Mouse (Mus musculus) limb, embryonic 15.5 days (tissue): ENCODE data around the gene Efemp2. TPM values are rescaled to one million over a fixed set of nuclear protein-coding genes. Genes with fewer than 3 reads are reported as not detected.

ENCODE experiments used
- ATAC-seq: fragments of 200-750 bp; cut with Nextera tagmentation; 2 replicates; pipeline ENCODE4 v1.8.0; 2017; ENCODE audit warnings: low read depth, moderate TSS enrichment; ENCODE audit not compliant: insufficient number of reproducible peaks, low FRiP score, low TSS enrichment
- H3K27ac ChIP-seq: fragments of 300-500 bp; sonication (generic); 2 replicates; pipeline ENCODE4 v1.5.1; 2015; ENCODE audit warnings: moderate library complexity, mild to moderate bottlenecking, inconsistent platforms
- H3K27me3 ChIP-seq: fragments of 300-500 bp; sonication (generic); 2 replicates; pipeline ENCODE4 v1.6.1; 2015; ENCODE audit warnings: inconsistent platforms
- H3K36me3 ChIP-seq: fragments of 300-500 bp; sonication (generic); 2 replicates; pipeline ENCODE4 v1.6.1; 2015; ENCODE audit warnings: inconsistent platforms
- H3K4me1 ChIP-seq: fragments of 300-500 bp; sonication (generic); 2 replicates; pipeline ENCODE4 v1.6.1; 2015; ENCODE audit warnings: inconsistent platforms
- H3K4me2 ChIP-seq: fragments of 300-500 bp; sonication (generic); 2 replicates; pipeline ENCODE4 v1.6.1; 2015; ENCODE audit warnings: mild to moderate bottlenecking, inconsistent platforms
- H3K4me3 ChIP-seq: fragments of 300-500 bp; sonication (generic); 2 replicates; pipeline ENCODE4 v1.5.1; 2015; ENCODE audit warnings: mild to moderate bottlenecking, inconsistent platforms
- H3K9ac ChIP-seq: fragments of 300-500 bp; sonication (generic); 2 replicates; pipeline ENCODE4 v1.6.1; 2015; ENCODE audit warnings: inconsistent platforms
- H3K9me3 ChIP-seq: fragments of 300-500 bp; sonication (generic); 2 replicates; pipeline ENCODE4 v1.6.1; 2016; ENCODE audit warnings: inconsistent platforms
- WGBS: fragments of 180-500 bp; shearing (Covaris S2); methylation state at CpG from one replicate; pipeline ENCODE4 v1.1.7; 2015; 5-methylcytosine and 5-hydroxymethylcytosine counted together
- polyA plus RNA-seq: library from polyadenylated mRNA; unstranded; fragments of >200 nt; fragmentation: Nextera tagmentation; extraction: Ambion mirVana; gene quantifications from 2 replicates; pipeline ENCODE4 v1.2.1, GENCODE M21; 2015

Efemp2 gene
- polyA plus RNA-seq, 1 experiment from 2014 or later, result 221 TPM

GRCm38 (mm10) chr19:5432992-5433852 lies 40.5 kb upstream of the Efemp2 start:
- WGBS, result 3% methylated on average over 16 of the region's 16 CpGs
- no peaks in the 10 kb centered on the region for H3K9me3 ChIP-seq
- H3K4me1 ChIP-seq, result peaks cover 29% of the 10 kb centered on the region
- H3K36me3 ChIP-seq, result peaks cover 3% of the 10 kb centered on the region; the same call in 1 of the 2 replicates
- H3K4me3 ChIP-seq, result peak overlapping the region; percentile 26
- no peaks in the 10 kb centered on the region for H3K27me3 ChIP-seq
- ATAC-seq, result peak; percentile 57; the same call in 1 of the 2 replicates
- peak overlapping the region; percentile 39; the same call in 1 of the 2 replicates for H3K9ac ChIP-seq
- peak overlapping the region; percentile 67 for H3K4me2 ChIP-seq
- peak overlapping the region; percentile 72 for H3K27ac ChIP-seq

GRCm38 (mm10) chr19:5433951-5434350 lies 39.8 kb upstream of the Efemp2 start:
- 61% methylated on average over 7 of the region's 7 CpGs for WGBS
- H3K36me3 ChIP-seq, result no peaks in the 10 kb centered on the region
- H3K9me3 ChIP-seq, result no peaks in the 10 kb centered on the region
- peaks cover 29% of the 10 kb centered on the region for H3K4me1 ChIP-seq
- 0 out of 2 replicates have a peak overlapping the region, but pooled peaks have one; percentile 67 for H3K4me2 ChIP-seq
- no peak overlapping the region for H3K9ac ChIP-seq
- no peak for ATAC-seq
- no peak overlapping the region for H3K4me3 ChIP-seq
- H3K27ac ChIP-seq, result 0 out of 2 replicates have a peak overlapping the region, but pooled peaks have one; percentile 17
- no peaks in the 10 kb centered on the region for H3K27me3 ChIP-seq

- Histone ChIP-seq H3K27ac (no peak overlapping the region), H3K4me1 (peaks cover 22% of the 10 kb centered on the region), H3K9me3 (peaks cover 4% of the 10 kb centered on the region; the same call in 1 of the 2 replicates), H3K9ac (no peak overlapping the region), H3K4me3 (no peak overlapping the region), H3K4me2 (no peak overlapping the region), H3K27me3 (peaks cover 44% of the 10 kb centered on the region), H3K36me3 (no peaks in the 10 kb centered on the region)
- no peak for ATAC-seq
- WGBS, result 58% methylated on average over 9 of the region's 9 CpGs
Measured at GRCm38 (mm10) chr19:5444371-5444908, 29.3 kb upstream of the Efemp2 start.

DNA sequence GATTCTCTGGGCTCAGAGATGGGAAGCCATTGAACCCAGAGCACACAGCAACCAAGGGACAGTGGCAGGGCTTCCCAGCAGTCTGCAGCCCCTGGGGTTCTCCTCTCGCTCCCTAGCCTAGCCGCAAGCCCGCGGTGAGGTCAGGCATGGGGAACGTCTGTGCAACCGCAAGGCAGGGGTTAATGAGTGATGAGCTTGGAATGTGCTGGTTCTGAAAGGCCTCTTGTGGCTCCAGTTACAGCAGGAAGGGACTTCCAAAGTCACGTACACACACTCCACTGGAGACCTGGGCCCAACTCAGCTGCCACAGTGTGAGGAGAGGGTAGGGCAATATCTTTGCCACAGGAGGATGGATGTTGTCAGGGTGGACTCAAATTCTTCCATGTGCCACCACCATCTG lies 28.8 kb upstream of the Efemp2 start:
- no peak for ATAC-seq
- no peak overlapping the region for H3K27ac ChIP-seq
- no peak overlapping the region for H3K4me2 ChIP-seq
- no peak overlapping the region for H3K4me3 ChIP-seq
- H3K4me1 ChIP-seq, result peaks cover 22% of the 10 kb centered on the region
- WGBS, result 41% methylated on average over 7 of the region's 7 CpGs
- H3K9ac ChIP-seq, result no peak overlapping the region
- H3K36me3 ChIP-seq, result no peaks in the 10 kb centered on the region
- H3K9me3 ChIP-seq, result peaks cover 4% of the 10 kb centered on the region; the same call in 1 of the 2 replicates
- H3K27me3 ChIP-seq, result peaks cover 49% of the 10 kb centered on the region

DNA sequence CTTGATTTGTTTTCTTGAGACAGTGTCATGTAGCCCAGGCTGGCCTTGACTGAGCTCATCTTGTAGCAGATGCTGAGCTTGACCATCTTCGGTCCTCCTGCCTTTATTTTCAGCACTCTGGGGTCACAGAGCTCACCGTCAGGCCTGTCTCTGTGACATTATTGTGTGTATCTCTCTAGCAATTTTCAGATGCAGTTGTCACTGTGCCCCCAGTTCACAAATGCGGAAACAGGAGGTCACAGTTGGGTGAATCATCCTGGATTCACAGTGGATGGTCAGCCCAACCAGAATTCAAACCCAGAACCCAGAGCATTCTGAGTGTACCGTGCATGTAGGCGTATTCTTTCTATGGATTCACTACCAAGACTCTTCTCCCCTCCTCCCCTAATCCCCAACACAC lies 28.0 kb upstream of the Efemp2 start:
- Histone ChIP-seq H3K36me3 (no peaks in the 10 kb centered on the region), H3K27me3 (peaks cover 56% of the 10 kb centered on the region), H3K4me1 (peaks cover 22% of the 10 kb centered on the region), H3K9me3 (peaks cover 4% of the 10 kb centered on the region; the same call in 1 of the 2 replicates), H3K4me2 (no peak overlapping the region), H3K4me3 (no peak overlapping the region), H3K9ac (no peak overlapping the region), H3K27ac (no peak overlapping the region)
- ATAC-seq, result no peak
- 86% methylated on average over 5 of the region's 5 CpGs for WGBS

- ATAC-seq, result peak; percentile 72; the same call in 1 of the 2 replicates
- Histone ChIP-seq H3K36me3 (no peaks in the 10 kb centered on the region), H3K4me1 (peaks cover 22% of the 10 kb centered on the region), H3K27ac (no peak within 1 kb of the TSS), H3K9me3 (peaks cover 4% of the 10 kb centered on the region; the same call in 1 of the 2 replicates), H3K4me3 (peak within 1 kb of the TSS; percentile 52), H3K4me2 (peak within 1 kb of the TSS; percentile 89), H3K27me3 (peaks cover 56% of the 10 kb centered on the region), H3K9ac (no peak within 1 kb of the TSS)
- under 1% methylated on average over 70 of the region's 70 CpGs for WGBS
Measured at GRCm38 (mm10) chr19:5447515-5448353, 26.0 kb upstream of the Efemp2 start, which contains the start of gene Fosl1. Fosl1 (plus strand) TSS chr19:5447547.

GRCm38 (mm10) chr19:5448354-5449150 lies 25.2 kb upstream of the Efemp2 start:
- Histone ChIP-seq H3K4me2 (peak overlapping the region; percentile 89), H3K4me1 (peaks cover 22% of the 10 kb centered on the region), H3K4me3 (peak overlapping the region; percentile 52), H3K27me3 (peaks cover 56% of the 10 kb centered on the region), H3K36me3 (no peaks in the 10 kb centered on the region), H3K27ac (no peak overlapping the region), H3K9me3 (peaks cover 4% of the 10 kb centered on the region; the same call in 1 of the 2 replicates), H3K9ac (no peak overlapping the region)
- 4% methylated on average over 34 of the region's 36 CpGs for WGBS
- ATAC-seq, result no peak

GRCm38 (mm10) chr19:5449673-5450072 lies 24.1 kb upstream of the Efemp2 start:
- Histone ChIP-seq H3K4me3 (no peak overlapping the region), H3K4me2 (no peak overlapping the region), H3K4me1 (peaks cover 25% of the 10 kb centered on the region), H3K27ac (no peak overlapping the region), H3K9ac (no peak overlapping the region), H3K36me3 (peaks cover 10% of the 10 kb centered on the region), H3K27me3 (peaks cover 56% of the 10 kb centered on the region), H3K9me3 (peaks cover 4% of the 10 kb centered on the region; the same call in 1 of the 2 replicates)
- no peak for ATAC-seq
- 88% methylated on average over 3 of the region's 3 CpGs for WGBS

GRCm38 (mm10) chr19:5451766-5452165 lies 22.0 kb upstream of the Efemp2 start:
- Histone ChIP-seq H3K4me1 (peaks cover 41% of the 10 kb centered on the region), H3K27ac (no peak overlapping the region), H3K9me3 (peaks cover 4% of the 10 kb centered on the region; the same call in 1 of the 2 replicates), H3K36me3 (peaks cover 13% of the 10 kb centered on the region), H3K27me3 (peaks cover 38% of the 10 kb centered on the region), H3K9ac (no peak overlapping the region), H3K4me3 (no peak overlapping the region), H3K4me2 (no peak overlapping the region)
- ATAC-seq, result no peak
- WGBS, result 81% methylated on average over 6 of the region's 6 CpGs

- peak overlapping the region; percentile 73; the same call in 1 of the 2 replicates for H3K4me3 ChIP-seq
- peaks cover 31% of the 10 kb centered on the region for H3K4me1 ChIP-seq
- no peak overlapping the region for H3K9ac ChIP-seq
- peaks cover 13% of the 10 kb centered on the region for H3K36me3 ChIP-seq
- H3K9me3 ChIP-seq, result no peaks in the 10 kb centered on the region
- WGBS, result 84% methylated on average over 12 of the region's 12 CpGs
- H3K27me3 ChIP-seq, result peaks cover 6% of the 10 kb centered on the region
- ATAC-seq, result no peak
- H3K4me2 ChIP-seq, result no peak overlapping the region
- H3K27ac ChIP-seq, result no peak overlapping the region
Measured at GRCm38 (mm10) chr19:5455037-5455436, 18.7 kb upstream of the Efemp2 start.
